Mouse (Mus musculus) gastrocnemius, adult 18-20 months (tissue): ENCODE data around the gene Gata1. TPM values are rescaled to one million over a fixed set of nuclear protein-coding genes. Genes with fewer than 3 reads are reported as not detected.

ENCODE experiments used
- total RNA-seq, 2 experiments: library from RNA; stranded (reverse); gene quantifications; 2 replicates each; pipeline ENCODE4 v1.2.3; 2021

Gene Gata1
- total RNA-seq, 2 experiments from 2014 or later: not detected

Other genes with a start within 250 kb of the Gata1 start
- 1 to 10 TPM; 5.0 to 5.6 TPM for gene Praf2, start 249.6 kb downstream of the Gata1 start, total RNA-seq
- under 1 TPM; 0.34 to 0.50 TPM for gene Ccdc120, start 227.2 kb downstream of the Gata1 start, total RNA-seq
- 1 to 10 TPM; 7.9 to 9.2 TPM for gene Tfe3, start 215.5 kb downstream of the Gata1 start, total RNA-seq
- gene Gripap1, start 188.3 kb downstream of the Gata1 start, total RNA-seq: 10 to 100 TPM; 16.7 to 19.5 TPM
- under 1 TPM in 1 of 2 experiments, not detected in 1; 0.12 TPM for gene Kcnd1, start 155.8 kb downstream of the Gata1 start, total RNA-seq
- gene Otud5, start 136.7 kb downstream of the Gata1 start, total RNA-seq: 10 to 100 TPM; 14.6 to 17.1 TPM
- 1 to 10 TPM; 1.5 to 1.9 TPM for gene Pim2, start 99.8 kb downstream of the Gata1 start, total RNA-seq
- gene Slc35a2, start 94.0 kb downstream of the Gata1 start, total RNA-seq: 1 to 10 TPM; 7.7 to 9.5 TPM
- gene Pqbp1, start 78.8 kb downstream of the Gata1 start, total RNA-seq: 10 to 100 TPM; 22.3 to 23.5 TPM
- 10 to 100 TPM; 42.7 to 47.6 TPM for gene Timm17b, start 78.7 kb downstream of the Gata1 start, total RNA-seq
- gene Gm10491, start 70.2 kb downstream of the Gata1 start, total RNA-seq: not detected
- not detected for gene Gm10490, start 68.5 kb downstream of the Gata1 start, total RNA-seq
- gene Pcsk1n, start 58.2 kb downstream of the Gata1 start, total RNA-seq: not detected
- not detected for gene Eras, start 49.5 kb downstream of the Gata1 start, total RNA-seq
- 1 to 10 TPM; 3.6 to 5.0 TPM for gene Hdac6, start 30.2 kb downstream of the Gata1 start, total RNA-seq
- gene Glod5, start 40.4 kb upstream of the Gata1 start, total RNA-seq: not detected
- gene Suv39h1, start 96.7 kb upstream of the Gata1 start, total RNA-seq: 1 to 10 TPM; 4.5 TPM
- gene Was, start 112.4 kb upstream of the Gata1 start, total RNA-seq: under 1 TPM; 0.21 to 0.52 TPM
- 10 to 100 TPM in 1 of 2 experiments, 1 to 10 TPM in 1; 8.7 to 10.1 TPM for gene Wdr13, start 154.8 kb upstream of the Gata1 start, total RNA-seq
- gene Rbm3, start 167.8 kb upstream of the Gata1 start, total RNA-seq: 10 to 100 TPM; 48.0 to 90.4 TPM
- 1 to 10 TPM; 2.7 to 4.1 TPM for gene Tbc1d25, start 198.1 kb upstream of the Gata1 start, total RNA-seq
- 1 to 10 TPM; 6.8 to 8.3 TPM for gene Ebp, start 215.4 kb upstream of the Gata1 start, total RNA-seq
- 1 to 10 TPM; 4.3 to 4.4 TPM for gene Porcn, start 228.5 kb upstream of the Gata1 start, total RNA-seq